Mouse (Mus musculus): Measurements from ENCODE around the gene Gm49358.

The Gm49358 gene

GRCm38 (mm10) chr10:86878721-86879120, 114.9 kb downstream of the Gm49358 start:
- CTCF ChIA-PET, result no interaction called here
- POLR2A ChIA-PET, result no interaction called here

GRCm38 (mm10) chr10:86880071-86880806, 116.5 kb downstream of the Gm49358 start:
- ChIA-PET POLR2A (interaction anchor here in 2 of 4 experiments (1.0 to 1.7 kb wide), 3 partner anchors 13 to 136 kb away, joined by 3 to 5 read pairs (median 3); no protein-coding TSS in a partner anchor), CTCF (interaction anchor here in 2 of 4 experiments (0.6 to 1.0 kb wide), 3 partner anchors 11 to 96 kb away, joined by 3 read pairs; no protein-coding TSS in a partner anchor)

- POLR2A ChIA-PET, result no interaction called here
- CTCF ChIA-PET, result no interaction called here
Observed at GRCm38 (mm10) chr10:86881448-86881847, 117.7 kb downstream of the Gm49358 start.
